Mouse (Mus musculus) Muller cell, postnatal 12 days (primary cell): ENCODE data around the gene Vti1a.

Experiments used
- DNase-seq: peaks from one replicate; pipeline ENCODE4 v3.0.0-alpha.2; 2015; ENCODE audit errors: inconsistent ontology term

The Vti1a gene

GRCm38 (mm10) chr19:55525056-55525455 is 209.0 kb downstream of the Vti1a start:
- DNase-seq = no peak

- no peak for DNase-seq
Observed at GRCm38 (mm10) chr19:55526717-55527235, 210.7 kb downstream of the Vti1a start.

- no peak for DNase-seq
Observed at GRCm38 (mm10) chr19:55530041-55530440, 213.9 kb downstream of the Vti1a start.

- DNase-seq = no peak
Observed at GRCm38 (mm10) chr19:55532681-55533080, 216.6 kb downstream of the Vti1a start.

- no peak for DNase-seq
Observed at GRCm38 (mm10) chr19:55536273-55536937, 220.3 kb downstream of the Vti1a start.

GRCm38 (mm10) chr19:55537691-55538090 is 221.6 kb downstream of the Vti1a start:
- peak; percentile 57 for DNase-seq

GRCm38 (mm10) chr19:55541641-55542040 is 225.5 kb downstream of the Vti1a start:
- DNase-seq = no peak

- peak; percentile 87 for DNase-seq
Observed at GRCm38 (mm10) chr19:55542461-55542860, 226.4 kb downstream of the Vti1a start.

- DNase-seq = no peak
Observed at GRCm38 (mm10) chr19:55543188-55543587, 227.1 kb downstream of the Vti1a start.

- DNase-seq = peak; percentile 78
Observed at GRCm38 (mm10) chr19:55544498-55544897, 228.4 kb downstream of the Vti1a start.

GRCm38 (mm10) chr19:55545529-55545928 is 229.4 kb downstream of the Vti1a start:
- no peak for DNase-seq

GRCm38 (mm10) chr19:55546009-55546528 is 230.0 kb downstream of the Vti1a start:
- no peak for DNase-seq

- no peak for DNase-seq
Observed at GRCm38 (mm10) chr19:55548206-55548605, 232.1 kb downstream of the Vti1a start.

GRCm38 (mm10) chr19:55548656-55549055 is 232.6 kb downstream of the Vti1a start:
- DNase-seq = no peak

- DNase-seq = no peak
Observed at GRCm38 (mm10) chr19:55550176-55550575, 234.1 kb downstream of the Vti1a start.

GRCm38 (mm10) chr19:55552339-55552738 is 236.2 kb downstream of the Vti1a start:
- no peak for DNase-seq

GRCm38 (mm10) chr19:55552861-55553260 is 236.8 kb downstream of the Vti1a start:
- DNase-seq = no peak

- DNase-seq = no peak
Observed at GRCm38 (mm10) chr19:55554295-55554694, 238.2 kb downstream of the Vti1a start.

- DNase-seq = no peak
Observed at GRCm38 (mm10) chr19:55554703-55555102, 238.6 kb downstream of the Vti1a start.

- DNase-seq = peak; percentile 94
Observed at GRCm38 (mm10) chr19:55556168-55556999, 240.3 kb downstream of the Vti1a start.

- no peak for DNase-seq
Observed at GRCm38 (mm10) chr19:55559331-55559730, 243.2 kb downstream of the Vti1a start.

- DNase-seq = no peak
Observed at GRCm38 (mm10) chr19:55560088-55560682, 244.1 kb downstream of the Vti1a start.
